Mouse (Mus musculus): ENCODE measurements around the gene Accsl. TPM values are rescaled to one million over a fixed set of nuclear protein-coding genes. Genes with fewer than 3 reads are reported as not detected.

The Accsl gene
- polyA plus RNA-seq (2015; fragmentation: Nextera tagmentation; extraction: Ambion mirVana), result not detected in 2 replicates

DNA sequence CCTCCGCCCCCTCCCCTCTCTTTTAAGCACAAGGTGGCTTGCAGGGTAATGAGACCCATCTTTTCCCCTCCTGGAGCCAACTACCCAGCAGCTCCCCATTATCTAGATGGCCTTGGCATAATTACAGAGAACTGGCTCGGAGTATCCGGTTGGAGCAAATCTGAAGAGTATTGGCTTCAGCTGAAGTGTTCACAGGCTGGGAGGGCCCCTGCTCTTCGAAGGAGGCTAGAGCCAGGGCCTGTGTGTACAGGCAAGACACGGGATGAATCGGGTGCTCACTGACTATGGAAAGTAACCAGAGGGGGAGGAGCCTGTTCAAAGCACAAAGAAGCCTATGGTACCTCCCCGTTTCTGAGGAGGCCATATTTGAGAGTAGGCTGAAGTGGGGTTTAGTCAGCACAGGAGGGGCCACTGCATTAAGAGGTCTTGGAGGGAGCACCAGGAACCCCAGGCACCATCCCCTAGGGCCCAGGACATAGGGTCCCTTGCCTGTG is at the start of gene Accsl:
Gene Accsl (minus strand): TSS at position 51 of the 494 bp plus-strand sequence.

DNA sequence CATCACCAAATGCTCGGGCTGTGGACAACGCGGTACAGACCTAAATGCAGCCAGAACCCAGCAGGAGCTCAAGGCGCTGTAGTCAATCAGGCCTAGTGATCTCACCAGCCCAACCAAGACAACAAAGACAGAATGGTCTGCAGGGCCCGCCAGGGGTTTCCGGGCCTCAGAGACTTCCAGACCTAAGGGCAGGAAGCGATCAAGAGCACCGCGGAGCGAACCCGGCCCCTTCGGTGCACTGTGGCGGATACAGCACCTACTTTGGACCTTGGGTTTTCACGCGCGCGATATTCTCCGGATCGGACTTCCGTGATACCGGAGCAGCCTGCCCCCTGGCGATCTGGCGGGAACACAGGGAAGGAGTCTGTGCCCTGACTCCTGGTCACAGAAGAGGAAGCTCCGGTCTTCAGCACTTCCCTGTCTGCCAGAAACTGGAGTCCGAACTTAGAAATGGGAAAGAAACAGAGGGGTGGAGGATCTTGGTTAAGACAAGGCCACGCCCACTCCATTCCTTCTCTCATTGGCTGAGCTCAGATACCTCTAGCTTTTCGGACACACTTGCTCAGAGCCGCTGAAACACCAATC is 19.4 kb downstream of the Accsl start, which contains the start of gene Accs:
Gene Accs (minus strand): TSS at position 439 of the 585 bp plus-strand sequence.

DNA sequence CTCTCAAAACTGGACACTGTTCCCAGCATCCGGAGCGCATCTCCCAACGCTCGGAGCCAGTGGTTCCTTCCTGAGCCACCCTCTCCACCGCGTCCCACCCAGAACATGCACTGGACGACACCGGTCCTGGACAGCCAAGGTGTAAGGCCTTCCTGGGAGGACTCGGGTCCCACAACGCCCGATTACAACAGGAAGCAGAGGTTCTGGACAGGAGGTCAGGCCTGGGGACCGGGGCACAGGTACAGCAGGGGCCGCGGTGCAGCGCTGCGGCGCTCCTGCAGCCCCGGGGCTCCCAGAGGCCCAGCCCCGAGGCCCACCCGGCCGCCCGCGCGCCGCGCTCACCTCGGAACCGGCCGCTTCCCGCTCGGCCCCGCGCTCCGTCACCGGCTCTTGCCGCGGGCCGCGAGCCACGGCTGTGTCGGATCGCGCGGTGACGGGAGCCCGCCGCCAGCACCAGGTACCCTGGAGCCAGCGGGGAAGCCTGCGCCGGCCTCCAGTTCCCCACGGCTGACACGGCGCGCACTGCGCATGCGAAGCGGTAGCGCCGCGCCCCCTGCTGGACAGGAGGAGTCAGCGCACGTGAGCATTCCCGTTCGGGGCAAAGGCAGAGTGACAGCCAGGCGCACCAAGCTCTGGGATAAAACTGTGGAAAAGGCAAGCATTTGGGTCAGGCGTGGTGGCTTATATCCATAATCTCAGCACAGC is 46.8 kb downstream of the Accsl start, which contains the start of gene Ext2:
Gene Ext2 (minus strand): TSS at position 524 of the 705 bp plus-strand sequence.

Other genes with a start within 250 kb of the Accsl start
- 0.02 and 0.04 TPM in 2 replicates for gene Alx4, start 226.8 kb downstream of the Accsl start, polyA plus RNA-seq (2015; fragmentation: Nextera tagmentation; extraction: Ambion mirVana)
- 31.3 and 38.9 TPM in 2 replicates for gene Ext2, start 46.6 kb downstream of the Accsl start, polyA plus RNA-seq (2015; fragmentation: Nextera tagmentation; extraction: Ambion mirVana)
- 3.1 and 4.0 TPM in 2 replicates for gene Accs, start 19.2 kb downstream of the Accsl start, polyA plus RNA-seq (2015; fragmentation: Nextera tagmentation; extraction: Ambion mirVana)
- 3.8 and 6.3 TPM in 2 replicates for gene Gm13889, start 88.0 kb upstream of the Accsl start, polyA plus RNA-seq (2015; fragmentation: Nextera tagmentation; extraction: Ambion mirVana)
- not detected in 2 replicates for gene Gm27027, start 127.2 kb upstream of the Accsl start, polyA plus RNA-seq (2015; fragmentation: Nextera tagmentation; extraction: Ambion mirVana)
- gene Alkbh3, start 141.7 kb upstream of the Accsl start, polyA plus RNA-seq (2015; fragmentation: Nextera tagmentation; extraction: Ambion mirVana), result 38.9 and 41.2 TPM in 2 replicates

Measured in spleen, postnatal 0 days (tissue).